Mouse (Mus musculus) adrenal gland, postnatal 10 days (tissue): ENCODE results near the gene Pakap. TPM values are rescaled to one million over a fixed set of nuclear protein-coding genes. Genes with fewer than 3 reads are reported as not detected.
A peak's percentile ranks its signal among the peaks of the same experiment; 100 is the strongest.

Experiments used
- DNase-seq: peaks from one replicate; pipeline ENCODE4 v3.0.0; 2021; ENCODE audit warnings: mixed read lengths
- long read RNA-seq, 2 experiments: library from polyadenylated mRNA; stranded (forward); transcript quantifications; one replicate each; pipeline ENCODE4 v2.0.0; 2021
- total RNA-seq, 2 experiments: library from RNA; stranded (reverse); gene quantifications; 2 replicates each; pipeline ENCODE4 v1.2.3; 2021

The Pakap gene
- total RNA-seq = 10 to 100 TPM; 41.1 to 45.9 TPM
- long read RNA-seq, experiment 1, partial matches to known transcripts = 6 of 20 reads
- long read RNA-seq, experiment 1, other reads (novel, unspliced or antisense) = 14 of 20 reads
- long read RNA-seq, experiment 2 = 0 reads

DNA sequence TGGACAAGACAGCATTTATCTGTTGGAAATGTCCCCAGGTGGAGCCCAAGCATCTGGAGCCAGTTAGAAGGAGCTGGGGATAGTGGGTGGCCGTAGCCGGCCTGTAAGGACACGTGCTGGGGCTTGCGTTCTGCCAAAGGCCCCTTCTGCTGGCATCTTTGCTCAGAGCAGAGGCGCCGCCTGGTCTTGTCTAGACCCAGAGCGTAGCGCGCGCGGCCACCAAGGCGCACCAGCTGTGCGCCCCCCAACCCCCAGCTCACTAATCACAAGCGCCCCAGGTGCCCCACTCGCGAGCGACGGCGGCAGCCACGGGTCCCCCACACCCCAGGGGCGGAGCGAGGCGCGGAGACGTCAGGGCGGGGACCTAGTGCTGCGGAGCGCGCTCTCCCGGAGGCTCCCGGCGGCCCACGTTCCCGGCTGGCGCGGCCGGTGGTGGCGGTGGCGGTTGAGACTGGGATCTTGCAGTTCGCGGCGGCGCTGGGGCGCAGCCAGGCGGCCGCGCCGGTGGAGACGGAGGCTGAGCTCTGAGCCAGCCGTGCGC is at the start of gene Pakap:
Gene Pakap, plus strand, starts transcription at position 514 of the 541 bp plus-strand sequence.
- DNase-seq = peak; percentile 87

DNA sequence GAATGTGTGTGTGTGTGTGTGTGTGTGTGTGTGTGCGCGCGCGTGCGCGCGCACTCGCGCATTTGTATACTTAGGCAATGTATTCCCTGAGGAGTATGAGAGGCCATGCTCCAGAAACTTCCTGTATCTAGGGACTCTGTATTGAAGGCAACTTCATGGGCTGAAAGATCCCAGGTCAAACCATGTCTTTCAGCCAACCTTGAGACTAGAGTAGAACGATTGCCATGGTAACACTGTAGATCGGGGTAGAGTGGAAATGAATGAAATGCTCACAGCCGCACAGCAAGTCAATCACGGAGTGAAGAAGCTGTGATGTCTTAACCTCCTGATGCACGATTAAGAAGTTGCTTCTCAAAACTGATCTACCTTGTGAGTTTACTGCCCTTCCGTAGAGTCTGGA is 44.5 kb upstream of the Pakap start:
- no peak for DNase-seq

DNA sequence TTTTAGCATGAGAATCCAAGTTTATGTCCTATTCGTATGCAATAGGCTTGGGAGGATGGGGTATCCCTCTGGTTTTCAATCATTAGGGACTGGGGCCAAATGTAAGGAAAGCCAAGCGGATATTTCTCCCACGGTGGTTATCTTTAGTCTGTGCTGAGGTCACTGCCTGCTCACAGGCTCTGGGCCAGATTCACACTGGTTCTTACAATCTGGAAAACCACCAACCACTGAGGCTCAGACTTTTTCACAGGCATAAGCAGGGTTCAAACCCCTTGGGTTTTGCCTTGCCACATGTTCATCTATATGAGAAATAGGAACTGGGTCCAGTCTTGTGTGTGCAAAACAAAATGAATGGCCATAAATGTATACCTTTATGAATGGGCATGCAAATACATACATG is 43.5 kb upstream of the Pakap start:
- peak; percentile 25 for DNase-seq

DNA sequence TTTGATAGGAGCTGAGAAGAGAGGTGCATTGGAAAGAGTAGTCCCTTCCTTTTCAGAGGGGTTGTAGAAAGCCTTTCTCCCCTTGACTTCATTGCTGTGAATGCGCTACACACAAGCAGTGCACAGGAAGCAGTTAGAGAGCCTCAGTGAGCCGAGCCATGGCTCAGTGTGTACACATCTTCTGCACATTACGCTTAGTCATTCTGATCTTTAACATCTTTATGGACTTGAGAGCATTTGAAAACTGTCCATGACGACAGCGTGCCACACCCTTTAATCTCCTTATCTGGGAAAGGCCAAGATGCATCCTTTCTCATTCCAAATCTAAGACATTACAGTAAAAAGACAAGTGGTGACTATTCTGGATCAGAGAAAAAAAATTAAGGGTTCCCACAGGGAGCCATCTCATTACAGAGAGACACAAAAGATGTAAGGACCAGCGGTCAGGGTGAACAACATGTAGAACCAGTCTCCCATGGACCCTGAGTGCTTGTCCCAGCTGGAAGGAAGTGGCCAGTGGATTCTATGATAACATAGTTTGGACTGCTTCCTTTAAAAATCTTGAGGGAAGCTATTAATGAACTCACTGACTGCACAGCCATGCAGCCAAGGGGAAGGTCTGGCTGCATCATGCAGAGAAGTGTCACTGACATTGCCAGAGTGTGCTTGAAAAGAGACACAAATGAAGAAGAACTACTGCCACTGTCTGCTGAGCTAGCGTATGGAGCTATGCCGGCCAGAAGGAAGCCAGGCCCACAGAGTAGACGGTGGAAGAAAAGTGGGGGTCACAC is 42.6 kb upstream of the Pakap start:
- DNase-seq = no peak

DNA sequence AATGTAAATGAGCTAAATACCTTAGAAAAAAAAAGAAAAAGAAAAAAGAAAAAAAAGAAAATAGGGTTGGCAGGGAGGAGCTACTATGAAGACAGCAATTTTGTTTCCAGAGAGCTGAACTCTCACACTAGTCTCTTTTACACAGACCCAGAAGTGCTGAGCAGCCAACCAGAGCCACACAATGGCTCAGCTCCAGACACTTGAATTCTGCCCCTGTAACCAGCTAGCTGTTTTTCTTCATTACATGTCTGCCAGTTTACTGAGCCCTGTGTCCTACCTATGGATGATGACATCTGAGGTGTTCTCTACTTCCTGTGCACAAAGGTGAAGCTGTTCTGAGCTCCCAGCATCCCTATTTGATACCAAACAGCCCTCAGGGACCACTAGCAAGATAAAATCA is 39.7 kb upstream of the Pakap start:
- DNase-seq = no peak

DNA sequence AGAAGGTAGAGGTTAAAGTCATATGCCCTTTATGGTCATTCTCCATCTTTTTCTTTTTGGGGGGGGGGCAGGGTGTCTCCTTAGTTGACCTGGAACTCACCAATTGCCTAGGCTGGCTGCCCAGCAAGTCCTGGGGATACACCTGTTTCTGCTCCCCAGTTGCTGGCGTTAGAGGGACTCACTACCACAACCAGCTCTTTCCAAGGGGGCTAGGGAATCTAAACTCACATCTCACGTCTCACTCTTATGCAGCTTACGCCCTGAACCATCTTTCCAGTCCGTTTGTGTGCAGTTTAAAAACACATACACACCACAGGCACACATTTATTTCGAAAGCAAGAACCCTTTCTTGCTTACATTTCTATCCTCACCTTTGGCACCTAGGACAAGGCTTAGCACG is 34.3 kb upstream of the Pakap start:
- no peak for DNase-seq

DNA sequence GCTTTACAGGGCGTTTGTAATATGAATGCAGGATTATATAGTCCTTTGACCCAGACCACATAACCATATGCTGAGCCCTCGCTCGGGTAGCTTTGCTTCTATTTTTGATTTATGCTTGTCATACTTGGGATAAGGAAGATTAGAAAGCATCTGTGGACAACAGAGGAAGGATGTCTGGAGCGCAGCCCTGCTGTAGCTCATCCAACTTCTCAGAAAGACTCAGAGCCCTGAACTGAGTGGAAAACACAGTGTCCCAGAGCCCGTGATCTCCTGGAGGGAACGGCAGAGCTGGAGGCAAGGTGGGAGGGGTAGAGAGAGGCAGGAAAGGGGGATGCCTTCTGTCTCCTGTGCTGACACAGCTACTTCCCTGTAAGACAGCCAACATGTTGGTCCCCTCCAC is 33.7 kb upstream of the Pakap start:
- no peak for DNase-seq

DNA sequence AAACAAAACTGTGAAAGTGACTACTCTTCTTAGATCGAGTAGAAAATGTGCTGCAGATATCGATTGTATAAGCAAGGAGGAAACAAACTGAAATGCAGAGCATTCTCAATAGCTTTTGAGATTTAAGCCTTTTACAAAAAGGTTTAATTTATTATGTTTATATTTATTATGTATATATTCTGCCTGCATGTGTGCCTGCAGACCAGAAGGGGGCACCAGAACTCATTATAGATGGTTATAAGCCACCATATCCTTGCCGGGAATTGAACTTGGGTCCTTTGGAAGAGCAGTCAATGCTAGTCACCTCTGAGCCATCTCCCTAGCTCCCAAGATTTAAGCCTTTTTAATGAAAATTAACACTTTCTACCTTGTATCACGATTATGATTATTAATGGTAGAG is 32.9 kb upstream of the Pakap start:
- no peak for DNase-seq

DNA sequence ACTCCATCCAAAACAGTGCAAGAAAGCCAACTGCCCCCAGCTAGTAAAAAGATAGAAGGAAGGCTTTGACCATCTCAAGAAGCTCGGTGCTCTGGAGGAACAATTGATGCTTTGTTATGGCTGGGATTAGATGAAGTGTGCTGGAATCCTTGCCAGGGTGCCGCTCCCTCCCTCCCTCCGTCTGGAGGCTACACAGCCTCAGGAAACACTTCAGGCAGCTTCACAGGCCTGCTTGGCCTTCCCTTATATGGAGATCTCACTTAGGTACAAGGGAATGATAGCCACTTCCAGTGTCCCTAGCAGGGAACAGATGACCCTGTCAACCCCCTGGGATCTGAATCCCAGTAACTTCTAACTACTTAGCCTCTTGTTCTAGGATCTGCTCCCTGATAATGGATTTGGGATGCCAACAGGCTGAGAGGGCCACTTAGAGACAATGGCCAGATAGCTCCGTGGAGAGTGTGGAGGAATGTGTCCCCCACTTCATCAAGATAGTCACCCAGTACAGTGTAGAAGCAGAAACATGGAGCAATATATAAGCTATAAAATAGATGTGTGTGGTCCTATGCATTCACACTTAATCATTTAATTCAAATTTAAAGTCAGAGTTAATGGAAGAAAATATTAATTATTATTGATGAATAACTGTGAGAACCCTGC is 29.8 kb upstream of the Pakap start:
- no peak for DNase-seq

DNA sequence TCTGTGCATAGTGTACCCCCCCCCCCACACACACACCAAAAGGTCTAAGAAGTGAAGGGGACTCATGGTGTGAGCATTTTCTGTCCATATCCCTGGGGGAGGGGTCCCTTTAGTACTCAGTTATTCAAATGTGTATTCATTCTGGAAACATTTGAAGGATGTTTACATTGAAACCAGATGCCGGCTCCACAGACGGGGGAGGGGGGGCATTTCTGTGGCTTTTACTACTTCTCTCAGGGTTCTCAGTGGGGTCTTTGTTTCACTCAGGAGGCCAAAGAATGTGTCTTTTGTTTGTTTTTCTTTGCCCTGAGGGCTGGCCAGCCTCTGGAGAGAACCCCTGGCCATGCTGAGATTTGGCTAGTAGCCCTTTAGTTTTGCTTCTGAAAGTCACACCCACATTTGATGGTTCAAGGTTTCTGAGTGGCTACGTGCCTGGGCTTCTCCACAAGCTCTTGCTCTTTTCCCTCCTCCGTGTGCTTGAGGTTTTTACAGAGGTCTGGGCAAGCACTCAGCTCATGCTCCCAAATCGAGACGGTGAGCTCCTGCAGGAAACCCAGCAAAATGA is 24.2 kb upstream of the Pakap start:
- DNase-seq = peak; percentile 26

DNA sequence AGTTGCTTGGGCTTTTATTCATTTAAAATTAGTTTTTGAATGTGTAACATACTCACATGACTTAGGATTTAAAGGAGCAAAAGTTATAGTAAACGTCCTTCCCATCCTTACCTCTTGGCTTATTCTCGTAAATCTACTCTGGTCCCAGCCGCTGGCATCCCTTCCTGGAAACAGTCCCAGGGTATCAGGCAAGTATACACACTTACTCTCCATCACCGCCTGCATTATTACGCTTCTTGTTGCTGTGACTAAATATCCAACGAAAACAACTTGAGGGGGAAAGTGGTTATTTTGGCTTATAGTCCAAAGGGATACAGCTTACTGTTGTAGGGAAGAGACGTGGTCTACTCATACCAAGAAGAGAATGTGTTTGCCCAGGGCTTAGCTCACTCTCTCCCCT is 20.2 kb upstream of the Pakap start:
- no peak for DNase-seq

DNA sequence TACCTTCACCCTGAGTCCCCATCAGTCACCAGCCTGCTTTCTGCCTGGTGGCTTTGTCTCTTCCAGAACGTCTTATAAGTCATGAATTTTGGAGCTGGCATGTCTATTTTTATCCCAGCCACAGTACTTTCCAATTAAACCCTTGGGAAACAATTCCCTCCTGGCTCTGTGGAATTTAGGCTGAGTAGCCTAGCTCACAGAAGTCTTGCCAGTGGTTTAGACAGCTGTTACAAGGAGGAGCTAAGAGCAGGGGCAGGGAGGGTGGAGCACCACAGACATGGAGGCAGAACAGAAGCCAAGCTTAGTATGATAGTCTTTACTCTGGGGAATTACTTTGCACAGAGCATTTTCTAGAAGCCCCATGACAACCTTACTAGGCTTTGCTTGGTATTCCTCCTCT is 17.8 kb upstream of the Pakap start:
- DNase-seq = no peak

DNA sequence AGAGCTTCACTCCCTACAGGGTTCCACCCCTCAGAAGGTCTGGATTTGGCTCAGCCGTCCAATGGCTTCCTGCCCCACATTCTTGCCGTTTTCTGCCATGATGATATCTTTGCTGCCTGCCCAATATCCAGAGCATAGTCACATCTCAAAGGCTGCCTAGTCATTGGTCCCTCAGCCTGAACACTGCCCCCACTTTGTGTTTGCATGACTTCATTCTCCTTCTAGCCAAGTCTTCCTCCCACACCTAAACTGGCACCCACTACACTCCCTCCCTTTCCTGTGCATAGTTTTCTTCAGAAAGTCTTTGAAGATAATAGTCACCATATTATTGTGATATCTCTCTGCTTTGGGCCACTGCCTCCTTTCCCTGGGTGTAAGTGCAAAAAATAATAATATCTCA is 10.9 kb upstream of the Pakap start:
- no peak for DNase-seq

DNA sequence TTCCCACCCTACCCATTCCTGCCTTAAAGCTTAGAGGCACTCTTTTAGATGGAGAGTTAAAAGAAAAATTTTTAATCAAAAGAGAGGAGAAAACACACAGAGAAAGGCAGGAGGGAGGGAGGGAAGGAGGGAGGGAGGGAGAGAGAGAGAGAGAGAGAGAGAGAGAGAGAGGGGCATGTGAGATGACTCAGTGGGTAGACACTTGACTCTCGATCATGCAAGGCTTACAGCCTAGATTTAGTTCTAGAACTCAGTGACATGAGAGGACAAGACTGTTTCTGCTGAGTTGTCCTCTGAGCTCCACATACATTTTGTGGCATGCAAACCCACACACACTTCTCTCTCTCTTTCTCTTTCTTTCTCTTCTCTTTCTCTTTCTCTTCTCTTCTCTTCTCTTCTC is 8.5 kb upstream of the Pakap start:
- no peak for DNase-seq

DNA sequence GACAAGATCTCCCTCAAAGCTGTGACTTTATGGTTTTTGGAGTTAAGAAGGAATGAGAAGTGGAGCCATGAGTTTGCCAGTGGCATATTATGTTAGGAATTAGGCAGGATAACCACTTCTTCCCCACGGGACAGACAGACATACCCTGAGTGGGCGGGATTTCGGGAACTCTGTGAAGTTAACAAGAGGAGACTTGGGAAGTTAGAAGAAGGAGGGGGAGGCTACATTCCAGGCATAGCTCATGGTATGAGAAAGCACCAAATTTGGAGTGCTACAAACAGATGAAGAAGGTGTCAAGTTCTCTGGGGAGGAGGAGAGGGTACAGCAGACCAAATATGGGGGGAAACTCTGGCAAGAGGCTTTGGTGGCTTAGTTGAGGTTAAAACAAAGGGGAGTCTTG is 8.0 kb upstream of the Pakap start:
- no peak for DNase-seq

DNA sequence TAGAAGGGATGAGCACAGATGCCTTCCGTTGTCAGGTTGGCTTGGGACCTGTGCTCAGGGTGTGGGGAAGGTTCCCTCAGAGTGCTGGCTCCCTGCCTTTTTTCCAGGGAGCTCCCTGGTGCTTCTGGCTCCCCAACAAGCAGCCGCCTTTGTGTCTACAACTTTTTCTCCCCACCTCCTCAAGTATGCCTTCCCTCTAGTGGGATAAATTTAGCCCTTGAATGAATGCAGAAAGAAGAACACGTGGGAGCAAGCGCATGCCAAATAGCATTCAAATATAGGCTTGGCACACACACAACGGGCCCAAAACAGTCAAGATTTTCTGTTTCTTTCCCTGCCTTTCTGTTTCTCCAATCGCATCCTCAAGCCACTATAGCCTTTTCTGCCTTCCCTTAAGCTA is 6.9 kb upstream of the Pakap start:
- DNase-seq = no peak

DNA sequence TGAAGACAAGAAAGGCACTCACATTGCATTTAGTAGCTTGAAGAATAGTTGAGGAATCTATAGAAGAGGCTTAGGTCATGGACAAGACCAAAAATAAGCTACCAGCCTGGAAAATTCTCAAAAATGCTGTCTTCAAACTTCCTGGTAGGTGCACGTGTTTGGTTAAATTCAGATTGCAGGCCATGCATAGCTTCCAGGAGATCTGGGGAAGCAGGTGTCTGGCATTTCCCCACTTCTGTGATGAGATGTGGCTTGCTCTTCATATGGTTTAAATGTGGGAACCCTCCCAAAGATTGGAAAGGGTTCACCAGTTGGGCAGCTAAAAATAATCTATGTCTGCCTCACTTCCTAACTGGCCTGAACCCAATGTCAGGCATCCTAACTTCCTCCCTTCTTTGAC is 2.7 kb upstream of the Pakap start:
- no peak for DNase-seq

DNA sequence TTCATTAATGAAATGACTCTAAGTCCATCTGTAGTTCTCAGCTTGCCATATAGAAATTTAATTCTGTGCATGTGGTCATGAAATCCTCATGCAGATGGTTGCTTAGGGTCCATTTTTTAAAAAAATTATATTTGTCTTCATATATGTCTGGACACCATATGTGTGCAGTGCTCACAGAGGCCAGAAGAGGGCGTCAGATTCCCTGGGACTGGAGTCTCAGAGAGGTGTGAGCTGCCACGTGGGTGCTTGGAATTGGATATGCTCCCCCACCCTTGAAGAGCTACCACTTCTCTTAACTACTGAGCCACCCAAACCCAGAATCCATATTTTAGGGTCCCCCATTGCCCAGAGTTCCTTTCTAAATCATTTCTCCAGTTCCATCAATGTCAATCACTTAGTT is 2.2 kb upstream of the Pakap start:
- no peak for DNase-seq

DNA sequence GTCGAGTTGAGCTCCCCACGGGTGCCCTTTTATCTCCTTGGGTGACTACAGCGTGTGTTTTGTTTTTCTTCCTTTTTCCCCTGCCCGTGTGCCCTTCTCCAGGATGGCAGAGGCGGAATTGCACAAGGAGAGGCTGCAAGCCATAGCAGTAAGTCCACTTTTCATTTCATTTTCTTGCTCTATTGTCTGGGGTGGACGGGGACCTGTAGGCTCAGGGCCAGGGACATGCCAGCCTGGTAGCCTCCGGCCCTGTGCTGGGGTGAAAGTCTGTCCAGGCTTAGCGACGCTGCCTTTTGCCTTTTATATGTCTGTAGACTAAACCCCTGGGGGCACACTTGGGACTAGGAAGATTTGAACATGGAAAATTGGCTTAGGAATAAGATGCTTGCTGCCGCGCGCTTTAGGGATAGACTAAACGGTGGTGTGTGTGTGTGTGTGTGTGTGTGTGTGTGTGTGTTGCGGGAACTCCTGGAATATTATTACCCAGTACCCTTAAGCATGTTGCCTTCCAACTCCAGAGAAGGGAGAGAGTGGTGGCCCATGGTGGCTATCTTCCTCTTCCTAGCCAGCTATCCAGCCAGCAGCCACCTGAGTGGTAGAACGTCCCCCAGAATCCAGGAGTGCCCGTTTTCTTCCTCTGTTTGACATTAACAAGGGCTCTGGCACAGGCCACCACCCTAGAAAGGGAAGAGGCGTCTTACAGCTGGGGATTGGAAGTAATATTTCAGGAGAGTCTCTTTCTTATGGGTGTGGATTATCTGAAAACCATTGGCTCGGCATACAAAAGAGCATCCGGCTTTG is 489 bp downstream of the Pakap start:
- peak; percentile 38 for DNase-seq

DNA sequence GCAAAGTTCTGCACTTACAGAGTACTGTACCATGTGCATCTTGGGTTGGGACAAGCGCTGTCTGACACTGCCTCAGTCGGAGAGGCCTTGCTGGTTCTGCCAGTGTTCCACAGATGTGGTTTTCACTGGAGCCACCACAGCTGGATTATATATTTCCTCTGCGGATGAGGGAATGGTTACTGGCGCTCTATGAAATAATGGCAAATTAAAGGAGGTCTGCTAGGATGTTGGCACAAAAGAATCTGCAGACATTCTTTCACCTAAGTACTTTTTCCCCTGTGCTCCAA is 1.0 kb downstream of the Pakap start:
- DNase-seq = no peak

DNA sequence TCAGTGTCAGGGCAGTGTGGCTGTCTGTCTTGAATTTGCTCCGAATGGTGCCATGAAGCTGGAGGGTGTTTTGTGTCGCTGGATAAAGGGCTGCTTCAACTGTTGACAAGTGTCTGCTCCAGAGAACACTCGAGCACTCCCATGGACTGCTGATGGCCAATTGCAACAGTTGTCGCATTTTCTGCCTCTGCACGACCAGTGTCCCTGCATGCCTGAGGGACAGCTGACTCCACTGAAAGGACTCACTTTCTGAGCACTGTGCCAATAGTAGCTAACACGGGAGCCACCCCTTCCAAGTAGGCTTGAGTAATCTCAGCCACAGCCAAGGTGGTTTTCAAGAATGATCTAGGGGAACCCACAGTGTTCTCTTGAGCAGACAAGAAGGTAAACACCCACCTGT is 1.7 kb downstream of the Pakap start:
- DNase-seq = peak; percentile 74

DNA sequence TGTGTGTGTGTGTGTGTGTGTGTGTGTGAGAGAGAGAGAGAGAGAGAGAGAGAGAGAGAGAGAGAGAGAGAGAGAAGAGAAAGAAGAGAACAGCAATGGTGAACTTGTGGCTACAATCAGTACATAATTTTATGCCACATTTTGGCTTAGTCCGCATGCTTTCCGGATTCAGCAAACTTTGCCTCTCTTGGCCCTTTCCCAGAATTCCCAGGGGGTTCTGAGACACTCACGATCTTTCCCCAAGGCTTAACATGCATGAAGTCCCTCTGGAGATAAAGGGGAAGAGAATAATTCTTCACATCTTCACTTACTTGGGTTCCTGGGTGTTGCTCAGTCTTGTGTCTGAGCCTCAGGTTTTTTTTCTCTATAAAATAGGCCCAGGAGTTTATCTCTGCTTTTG is 2.2 kb downstream of the Pakap start:
- DNase-seq = peak; percentile 57

DNA sequence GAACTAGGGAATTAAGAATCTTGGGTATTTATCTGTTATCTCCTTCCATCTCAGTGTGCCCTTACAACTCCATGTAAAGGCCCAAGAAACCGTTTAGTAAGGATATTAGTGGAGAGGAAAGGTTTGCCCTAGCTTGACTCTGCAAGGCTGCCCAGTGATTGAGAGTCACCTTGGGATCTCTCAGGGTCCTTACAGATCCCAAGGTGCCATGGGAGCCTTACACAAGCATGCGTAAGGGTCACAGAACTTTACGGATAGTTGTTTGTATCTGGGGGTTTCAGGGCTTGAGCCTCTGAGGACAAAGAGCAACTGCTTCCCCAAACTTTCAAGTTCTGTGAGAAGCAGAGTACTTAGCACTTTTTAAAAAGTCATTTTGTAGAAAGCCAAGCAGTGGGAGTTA is 6.2 kb downstream of the Pakap start:
- DNase-seq = peak; percentile 42
